Mouse (Mus musculus) layer of hippocampus, adult 9-10 months (tissue): Measurements from ENCODE around the gene Tmem236.

Source experiments
- DNase-seq: peaks from one replicate; pipeline ENCODE4 v3.0.0; 2022; ENCODE audit warnings: low spot score

Tmem236 gene

GRCm38 (mm10) chr2:14174334-14174733, at the start of gene Tmem236:
Gene Tmem236 (plus strand): TSS chr2:14174523.
- DNase-seq, result no peak

- no peak for DNase-seq
Observed at GRCm38 (mm10) chr2:14126387-14126786, 47.9 kb upstream of the Tmem236 start.

- DNase-seq, result no peak
Observed at GRCm38 (mm10) chr2:14127629-14128028, 46.7 kb upstream of the Tmem236 start.

GRCm38 (mm10) chr2:14130641-14131339, 43.5 kb upstream of the Tmem236 start:
- DNase-seq, result no peak

- peak; percentile 8 for DNase-seq
Observed at GRCm38 (mm10) chr2:14132468-14133326, 41.6 kb upstream of the Tmem236 start.

GRCm38 (mm10) chr2:14136906-14137305, 37.4 kb upstream of the Tmem236 start:
- DNase-seq, result no peak

GRCm38 (mm10) chr2:14139590-14139989, 34.7 kb upstream of the Tmem236 start:
- DNase-seq, result no peak

GRCm38 (mm10) chr2:14140044-14140443, 34.3 kb upstream of the Tmem236 start:
- DNase-seq, result no peak

- DNase-seq, result no peak
Observed at GRCm38 (mm10) chr2:14145311-14145710, 29.0 kb upstream of the Tmem236 start.

- DNase-seq, result peak; percentile 25
Observed at GRCm38 (mm10) chr2:14146913-14147312, 27.4 kb upstream of the Tmem236 start.

- no peak for DNase-seq
Observed at GRCm38 (mm10) chr2:14150829-14151228, 23.5 kb upstream of the Tmem236 start.

- no peak for DNase-seq
Observed at GRCm38 (mm10) chr2:14151854-14152253, 22.5 kb upstream of the Tmem236 start.

- no peak for DNase-seq
Observed at GRCm38 (mm10) chr2:14159047-14159446, 15.3 kb upstream of the Tmem236 start.

GRCm38 (mm10) chr2:14159756-14160155, 14.6 kb upstream of the Tmem236 start:
- no peak for DNase-seq

GRCm38 (mm10) chr2:14164459-14165030, 9.8 kb upstream of the Tmem236 start:
- no peak for DNase-seq

- no peak for DNase-seq
Observed at GRCm38 (mm10) chr2:14165066-14165465, 9.3 kb upstream of the Tmem236 start.

- DNase-seq, result no peak
Observed at GRCm38 (mm10) chr2:14165618-14166344, 8.5 kb upstream of the Tmem236 start.

- no peak for DNase-seq
Observed at GRCm38 (mm10) chr2:14167721-14168120, 6.6 kb upstream of the Tmem236 start.

GRCm38 (mm10) chr2:14176460-14177193, 2.3 kb downstream of the Tmem236 start:
- DNase-seq, result no peak

GRCm38 (mm10) chr2:14184375-14184774, 10.1 kb downstream of the Tmem236 start:
- no peak for DNase-seq

- DNase-seq, result no peak
Observed at GRCm38 (mm10) chr2:14190684-14191083, 16.4 kb downstream of the Tmem236 start.

- no peak for DNase-seq
Observed at GRCm38 (mm10) chr2:14191601-14192000, 17.3 kb downstream of the Tmem236 start.
